Comparison of ENCODE assay signal across 12 mouse cellular contexts in genomic region chr16:4394991-4395590, GRCm38 (mm10).
"Had no signal": no experiment of that assay in that cellular context is flagged by ENCODE, and none has a peak within 500 bp of the region (broad histone marks: within the 10 kb centered on the region; RNA-seq: fewer than 3 reads in every experiment).

No protein-coding gene starts in this region.

- H3K27ac ChIP-seq: kidney, embryonic 15.5 days; limb, embryonic 13.5 days; liver, embryonic 12.5 days; midbrain, embryonic 10.5 days; midbrain, embryonic 15.5 days had no signal

- H3K36me3 ChIP-seq: kidney, embryonic 15.5 days; limb, embryonic 13.5 days; liver, embryonic 12.5 days; midbrain, embryonic 10.5 days; midbrain, embryonic 15.5 days had no signal

- H3K27me3 ChIP-seq: kidney, embryonic 15.5 days; limb, embryonic 13.5 days; liver, embryonic 12.5 days; midbrain, embryonic 15.5 days had no signal

- H3K4me1 ChIP-seq: midbrain, embryonic 10.5 days; midbrain, embryonic 15.5 days had no signal

- H3K4me2 ChIP-seq: kidney, embryonic 15.5 days; limb, embryonic 13.5 days; liver, embryonic 12.5 days; lung, embryonic 14.5 days; midbrain, embryonic 15.5 days had no signal

- H3K4me3 ChIP-seq: kidney, embryonic 15.5 days; limb, embryonic 13.5 days; liver, embryonic 12.5 days; midbrain, embryonic 10.5 days; midbrain, embryonic 15.5 days had no signal

- DNase-seq: kidney, adult 2 months; kidney, postnatal 14 days; left cerebral cortex, postnatal 4 days; lung, embryonic 14.5 days; lung, postnatal 4 days; right cerebral cortex, postnatal 25 days; thymus, postnatal 14 days had no signal

- H3K9ac ChIP-seq: kidney, embryonic 15.5 days; limb, embryonic 13.5 days; liver, embryonic 12.5 days; lung, embryonic 14.5 days; midbrain, embryonic 15.5 days had no signal
